Comparison of ENCODE assay signal across 8 mouse cellular contexts in genomic region chr4:152318517-152319234, GRCm38 (mm10). TPM values are rescaled to one million over a fixed set of nuclear protein-coding genes. Genes with fewer than 3 reads are reported as not detected.
DNase-seq lines count a peak whose midpoint lies in the region; ATAC-seq and TF ChIP-seq lines count a peak whose summit lies in the region.

Gene Rnf207, minus strand, starts transcription at chr4:152318993.

- no peaks in the 10 kb centered on the region for H3K4me1 ChIP-seq in bone marrow macrophage, adult 2 months (ENCODE audit: control insufficient read depth, insufficient read depth, low read length)
- H3K4me1 ChIP-seq in forebrain, embryonic 15.5 days = peaks cover 15% of the 10 kb centered on the region
- H3K4me1 ChIP-seq in hindbrain, embryonic 13.5 days (replicated peaks) = peaks cover 24% of the 10 kb centered on the region
- H3K4me1 ChIP-seq in limb, embryonic 11.5 days (ENCODE audit: control insufficient read depth, insufficient read depth, low read length) = peaks cover 10% of the 10 kb centered on the region; the same call in 1 of the 2 replicates
- H3K4me1 ChIP-seq in midbrain, embryonic 11.5 days (ENCODE audit: control insufficient read depth, insufficient read depth, low read length) = peaks cover 4% of the 10 kb centered on the region; the same call in 1 of the 2 replicates
- H3K4me1 ChIP-seq in stomach, embryonic 15.5 days = peaks cover 17% of the 10 kb centered on the region

- peak; percentile 67 to 68 for DNase-seq in left cerebral cortex, adult 18-20 months (ENCODE audit: low spot score in 2 of 2)
- no peak for DNase-seq in left cerebral cortex, postnatal 10 days (ENCODE audit: extremely low spot score in 1 of 2, low spot score in 2 of 2)
- peak; percentile 64 for DNase-seq in limb, embryonic 11.5 days (ENCODE audit: low spot score)
- DNase-seq in midbrain, embryonic 11.5 days (ENCODE audit: low spot score, missing footprints) = peak; percentile 93

- intact Hi-C loops in left cerebral cortex, postnatal 10 days (cut with DNase I) = no loop called here

- TF ChIP-seq POLR2A in bone marrow macrophage, adult 2 months (IDR thresholded peaks at IDR 0.05; ENCODE audit: borderline replicate concordance, low read depth, low read length) = no peak

- peak within 1 kb of the TSS; percentile 17 for H3K4me2 ChIP-seq in forebrain, embryonic 15.5 days (replicated peaks)
- peak within 1 kb of the TSS; percentile 29 for H3K4me2 ChIP-seq in hindbrain, embryonic 13.5 days
- peak within 1 kb of the TSS; percentile 30; the same call in 1 of the 2 replicates for H3K4me2 ChIP-seq in limb, embryonic 11.5 days (ENCODE audit: low read depth, severe bottlenecking)
- H3K4me2 ChIP-seq in midbrain, embryonic 11.5 days = peak within 1 kb of the TSS; percentile 30
- peak within 1 kb of the TSS; percentile 45 for H3K4me2 ChIP-seq in stomach, embryonic 15.5 days

- H3K9ac ChIP-seq in forebrain, embryonic 15.5 days (replicated peaks) = no peak within 1 kb of the TSS
- H3K9ac ChIP-seq in hindbrain, embryonic 13.5 days = peak within 1 kb of the TSS; percentile 51; the same call in 1 of the 2 replicates
- no peak within 1 kb of the TSS for H3K9ac ChIP-seq in limb, embryonic 11.5 days (ENCODE audit: low read length)
- peak within 1 kb of the TSS; percentile 2; the same call in 1 of the 2 replicates for H3K9ac ChIP-seq in midbrain, embryonic 11.5 days (ENCODE audit: low read length)
- no peak within 1 kb of the TSS for H3K9ac ChIP-seq in stomach, embryonic 15.5 days

- no peak within 1 kb of the TSS for H3K27ac ChIP-seq in bone marrow macrophage, adult 2 months (ENCODE audit: insufficient read depth, low read depth, low read length)
- no peak within 1 kb of the TSS for H3K27ac ChIP-seq in forebrain, embryonic 15.5 days (replicated peaks)
- H3K27ac ChIP-seq in hindbrain, embryonic 13.5 days = no peak within 1 kb of the TSS
- H3K27ac ChIP-seq in limb, embryonic 11.5 days (replicated peaks; ENCODE audit: low read depth, low read length) = no peak within 1 kb of the TSS
- H3K27ac ChIP-seq in midbrain, embryonic 11.5 days (ENCODE audit: low read depth, low read length) = no peak within 1 kb of the TSS
- H3K27ac ChIP-seq in stomach, embryonic 15.5 days = no peak within 1 kb of the TSS

- peak within 1 kb of the TSS; percentile 32 for H3K4me3 ChIP-seq in bone marrow macrophage, adult 2 months (ENCODE audit: insufficient read depth, low read length)
- H3K4me3 ChIP-seq in forebrain, embryonic 15.5 days = no peak within 1 kb of the TSS
- H3K4me3 ChIP-seq in hindbrain, embryonic 13.5 days = peak within 1 kb of the TSS; percentile 18; the same call in 1 of the 2 replicates
- H3K4me3 ChIP-seq in limb, embryonic 11.5 days (ENCODE audit: low read depth, low read length) = no peak within 1 kb of the TSS
- peak within 1 kb of the TSS; percentile 0; the same call in 1 of the 2 replicates for H3K4me3 ChIP-seq in midbrain, embryonic 11.5 days (ENCODE audit: low read depth, low read length)
- peak within 1 kb of the TSS; percentile 9; the same call in 1 of the 2 replicates for H3K4me3 ChIP-seq in stomach, embryonic 15.5 days (replicated peaks)

- 3% methylated on average over 26 of the region's 26 CpGs for WGBS in forebrain, embryonic 15.5 days
- 4% methylated on average over 26 of the region's 26 CpGs for WGBS in hindbrain, embryonic 13.5 days
- WGBS in limb, embryonic 11.5 days = 4% methylated on average over 26 of the region's 26 CpGs
- 2% methylated on average over 26 of the region's 26 CpGs for WGBS in midbrain, embryonic 11.5 days
- 6% methylated on average over 26 of the region's 26 CpGs for WGBS in stomach, embryonic 15.5 days

- ATAC-seq in forebrain, embryonic 15.5 days (replicated peaks) = no peak
- no peak for ATAC-seq in hindbrain, embryonic 13.5 days (ENCODE audit: low FRiP score)
- no peak for ATAC-seq in limb, embryonic 11.5 days (ENCODE audit: insufficient number of reproducible peaks, low FRiP score, low TSS enrichment, low read depth)
- no peak for ATAC-seq in midbrain, embryonic 11.5 days (ENCODE audit: low FRiP score)
- ATAC-seq in stomach, embryonic 15.5 days (ENCODE audit: insufficient read depth, low FRiP score, low read depth) = no peak

- no peaks in the 10 kb centered on the region for H3K36me3 ChIP-seq in forebrain, embryonic 15.5 days
- no peaks in the 10 kb centered on the region for H3K36me3 ChIP-seq in hindbrain, embryonic 13.5 days
- no peaks in the 10 kb centered on the region for H3K36me3 ChIP-seq in limb, embryonic 11.5 days (ENCODE audit: control insufficient read depth, insufficient read depth, low read length)
- no peaks in the 10 kb centered on the region for H3K36me3 ChIP-seq in midbrain, embryonic 11.5 days (ENCODE audit: control insufficient read depth, insufficient read depth, low read length)
- no peaks in the 10 kb centered on the region for H3K36me3 ChIP-seq in stomach, embryonic 15.5 days

- TF ChIP-seq CTCF in bone marrow macrophage, adult 2 months (IDR thresholded peaks at IDR 0.05; ENCODE audit: low read depth, low read length) = peak; percentile 37

- H3K9me3 ChIP-seq in forebrain, embryonic 15.5 days = no peaks in the 10 kb centered on the region
- no peaks in the 10 kb centered on the region for H3K9me3 ChIP-seq in hindbrain, embryonic 13.5 days
- no peaks in the 10 kb centered on the region for H3K9me3 ChIP-seq in limb, embryonic 11.5 days (ENCODE audit: control insufficient read depth, low read length)
- no peaks in the 10 kb centered on the region for H3K9me3 ChIP-seq in midbrain, embryonic 11.5 days (ENCODE audit: control insufficient read depth, low read length)
- no peaks in the 10 kb centered on the region for H3K9me3 ChIP-seq in stomach, embryonic 15.5 days

- peaks cover 50% of the 10 kb centered on the region for H3K27me3 ChIP-seq in forebrain, embryonic 15.5 days
- H3K27me3 ChIP-seq in hindbrain, embryonic 13.5 days = peaks cover 69% of the 10 kb centered on the region
- peaks cover 42% of the 10 kb centered on the region for H3K27me3 ChIP-seq in limb, embryonic 11.5 days (ENCODE audit: control insufficient read depth, insufficient read depth, low read length)
- peaks cover 48% of the 10 kb centered on the region for H3K27me3 ChIP-seq in midbrain, embryonic 11.5 days (ENCODE audit: control insufficient read depth, insufficient read depth, low read length)
- peaks cover 41% of the 10 kb centered on the region for H3K27me3 ChIP-seq in stomach, embryonic 15.5 days (replicated peaks)

RNA-seq across cellular contexts. Expression of gene Rnf207, which starts in this region (rescaled TPM):
- 10 to 100 TPM; 18.9 to 20.8 TPM for total RNA-seq in left cerebral cortex, adult 18-20 months (2021)
- total RNA-seq in left cerebral cortex, postnatal 10 days (2021) = 1 to 10 TPM; 1.1 to 4.5 TPM
- polyA plus RNA-seq in bone marrow macrophage, adult 2 months (2012; ENCODE audit: insufficient read depth, insufficient read length, missing spikeins) = not detected in 2 replicates
- polyA plus RNA-seq in forebrain, embryonic 15.5 days (2015; fragmentation: Nextera tagmentation; extraction: Ambion mirVana) = 1.8 and 2.9 TPM in 2 replicates
- 5.2 and 7.7 TPM in 2 replicates for polyA plus RNA-seq in hindbrain, embryonic 13.5 days (2015; fragmentation: Nextera tagmentation; extraction: Ambion mirVana)
- 0.19 and 0.92 TPM in 2 replicates for polyA plus RNA-seq in limb, embryonic 11.5 days (2014; fragmentation: Nextera tagmentation; extraction: Ambion mirVana)
- polyA plus RNA-seq in midbrain, embryonic 11.5 days (2014; fragmentation: Nextera tagmentation; extraction: Ambion mirVana) = 1.1 and 1.7 TPM in 2 replicates
- 1.0 TPM in 2 replicates for polyA plus RNA-seq in stomach, embryonic 15.5 days (2015; fragmentation: Nextera tagmentation; extraction: Ambion mirVana)

Comparison
In these comparisons a context has a peak if more than half of its experiments do, and no peak if none do; other contexts are left out.
1. DNase-seq: peak in left cerebral cortex, adult 18-20 months (2 of 2) and midbrain, embryonic 11.5 days (single experiment); none in left cerebral cortex, postnatal 10 days (0 of 2).
2. Peak in DNase-seq and H3K4me2 ChIP-seq in limb, embryonic 11.5 days; RNA of the gene not detected or under 1 TPM.
3. H3K4me3 ChIP-seq: peak in bone marrow macrophage, adult 2 months (single experiment), hindbrain, embryonic 13.5 days (single experiment), midbrain, embryonic 11.5 days (single experiment) and stomach, embryonic 15.5 days (single experiment); none in forebrain, embryonic 15.5 days (single experiment) and limb, embryonic 11.5 days (single experiment).
4. H3K9ac ChIP-seq: peak in hindbrain, embryonic 13.5 days (single experiment) and midbrain, embryonic 11.5 days (single experiment); none in forebrain, embryonic 15.5 days (single experiment), limb, embryonic 11.5 days (single experiment) and stomach, embryonic 15.5 days (single experiment).
5. Peak in every context shown above with its lines, with median percentiles within 50 percentile points of each other: H3K4me2 ChIP-seq.